Mouse (Mus musculus) heart, adult 8-10 months (tissue): ENCODE data around the gene Bspry. TPM values are rescaled to one million over a fixed set of nuclear protein-coding genes. Genes with fewer than 3 reads are reported as not detected.

ENCODE experiments used
- DNase-seq: peaks from one replicate; pipeline ENCODE4 v3.0.0; 2022; ENCODE audit warnings: low spot score
- total RNA-seq, 4 experiments: library from RNA; stranded (reverse); gene quantifications; 2 replicates each; pipeline ENCODE4 v1.2.4; 2022

Bspry gene
- total RNA-seq, 4 experiments from 2014 or later: 0.16 to 0.23 TPM; not detected in 2

GRCm38 (mm10) chr4:62480709-62481605 lies 1.1 kb downstream of the Bspry start:
- DNase-seq: no peak

DNA sequence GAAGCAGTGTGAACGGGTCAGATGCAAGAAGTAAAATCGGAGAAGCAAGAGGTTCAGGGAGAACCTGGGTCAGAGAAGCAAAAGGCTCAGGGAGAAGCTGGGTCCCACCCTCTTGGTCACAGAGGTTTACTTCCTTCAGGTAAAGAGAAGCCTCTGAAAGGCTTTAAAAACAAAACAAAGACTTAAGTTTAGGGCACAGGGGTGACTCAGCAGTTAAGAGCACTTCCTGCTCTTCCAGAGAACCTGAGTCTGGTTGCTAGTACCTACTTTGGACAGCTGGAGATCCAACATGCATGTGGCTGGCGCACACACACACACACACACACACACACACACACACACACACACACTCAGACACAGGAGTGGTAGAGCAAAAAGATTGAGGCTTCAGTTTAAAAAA lies 5.1 kb downstream of the Bspry start:
- no peak for DNase-seq

GRCm38 (mm10) chr4:62485450-62486161 lies 5.8 kb downstream of the Bspry start:
- no peak for DNase-seq

GRCm38 (mm10) chr4:62486162-62486696 lies 6.4 kb downstream of the Bspry start:
- DNase-seq: no peak

DNA sequence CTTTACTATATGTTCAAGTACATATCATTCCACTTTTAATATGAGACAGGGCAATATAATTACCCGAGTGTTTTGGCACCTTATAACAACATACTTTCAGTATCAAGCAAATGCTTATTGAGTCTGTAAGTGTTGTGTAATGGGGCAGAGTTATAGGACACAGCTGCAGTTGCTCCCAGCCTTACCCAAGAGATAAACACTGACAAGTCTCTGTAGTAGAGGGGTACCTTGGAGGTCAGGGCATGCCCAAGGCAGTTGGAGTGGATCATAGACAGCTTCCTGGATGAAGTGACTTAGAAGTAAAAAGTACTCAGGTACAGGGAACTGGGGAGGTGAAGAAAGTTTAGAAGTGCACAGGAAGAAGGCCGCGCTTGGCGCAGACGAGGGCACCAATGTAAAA lies 7.3 kb downstream of the Bspry start:
- DNase-seq: no peak

DNA sequence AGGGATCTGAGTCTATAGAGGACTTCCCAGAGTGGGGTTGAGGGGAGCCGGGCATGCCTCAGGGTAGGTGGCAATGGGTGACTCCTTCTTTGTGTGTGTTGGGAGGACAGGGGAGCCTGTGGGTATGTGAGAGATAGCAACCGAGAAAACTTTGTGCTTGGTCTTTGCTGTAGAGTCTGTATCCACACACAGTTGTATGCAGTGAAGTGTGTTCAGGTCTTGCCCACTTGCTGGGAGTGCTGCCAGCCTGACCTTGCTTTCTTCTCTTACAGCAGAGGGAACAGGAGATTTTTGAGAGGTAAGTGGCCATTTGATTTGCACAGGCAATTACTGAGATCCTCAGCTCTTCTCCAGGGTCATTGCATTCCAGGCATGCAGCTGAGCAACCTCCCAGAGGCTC lies 8.1 kb downstream of the Bspry start:
- no peak for DNase-seq

DNA sequence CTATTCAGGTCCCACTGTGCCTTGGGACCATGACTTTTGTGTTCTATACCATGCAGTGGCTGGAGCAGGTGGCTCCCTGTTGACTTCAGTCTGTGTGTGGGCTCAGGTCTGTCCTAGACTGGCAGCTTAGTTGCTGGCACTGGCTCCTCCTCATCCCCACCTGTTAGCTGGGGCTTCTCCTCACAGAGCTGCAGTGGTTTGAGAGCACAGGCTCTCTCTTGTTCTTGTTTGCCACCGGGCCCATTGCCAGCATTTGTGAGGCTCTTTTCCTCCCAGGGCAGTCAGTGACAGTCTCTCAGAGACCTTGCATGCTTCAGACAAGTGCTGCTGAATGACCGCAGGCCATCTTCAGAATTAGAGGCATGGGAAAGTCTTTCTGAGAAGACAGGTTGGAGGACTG lies 12.8 kb downstream of the Bspry start:
- DNase-seq: no peak

- DNase-seq: no peak
Measured at GRCm38 (mm10) chr4:62494230-62494629, 14.4 kb downstream of the Bspry start.

- peak; percentile 43 for DNase-seq
Measured at GRCm38 (mm10) chr4:62495946-62496345, 16.1 kb downstream of the Bspry start.

DNA sequence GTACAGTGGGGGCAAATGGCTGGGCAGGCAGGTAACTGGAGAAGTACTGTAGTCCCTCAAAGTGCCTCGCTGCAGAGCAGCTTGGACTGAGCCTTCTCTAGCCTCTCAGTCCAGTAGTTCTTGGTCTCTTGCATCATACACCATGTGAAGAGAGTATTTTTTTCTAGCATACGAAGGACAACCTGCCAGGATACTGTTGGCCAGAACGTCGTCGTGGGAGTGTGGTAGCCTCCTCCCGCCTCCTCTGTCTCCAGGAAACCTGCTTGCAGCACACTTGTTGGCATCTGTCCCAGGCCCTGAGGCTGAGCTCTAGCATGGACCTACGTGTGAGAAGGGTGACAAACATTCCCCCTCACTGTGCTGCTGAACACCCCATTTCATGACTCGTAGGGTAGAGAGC lies 17.0 kb downstream of the Bspry start:
- DNase-seq: no peak

DNA sequence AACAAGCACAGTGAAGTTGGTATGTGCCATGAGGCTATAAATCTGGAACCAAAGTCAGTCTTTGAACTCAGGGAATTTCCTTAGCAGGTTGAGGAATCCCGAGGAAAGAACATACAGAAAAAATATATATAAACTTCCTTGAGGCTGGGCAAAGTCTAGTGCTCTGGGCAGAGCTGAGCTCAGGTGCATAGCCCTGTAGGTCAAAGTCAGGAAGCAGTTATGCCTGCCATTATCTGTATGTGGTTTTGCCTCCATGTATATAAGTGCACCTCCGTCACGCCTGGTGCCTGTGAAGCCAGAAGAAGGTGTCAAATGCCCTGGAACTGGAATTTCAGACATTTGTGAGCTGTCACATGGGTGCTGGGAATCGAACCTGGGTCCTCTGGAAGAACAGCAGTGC lies 20.9 kb downstream of the Bspry start:
- DNase-seq: no peak

DNA sequence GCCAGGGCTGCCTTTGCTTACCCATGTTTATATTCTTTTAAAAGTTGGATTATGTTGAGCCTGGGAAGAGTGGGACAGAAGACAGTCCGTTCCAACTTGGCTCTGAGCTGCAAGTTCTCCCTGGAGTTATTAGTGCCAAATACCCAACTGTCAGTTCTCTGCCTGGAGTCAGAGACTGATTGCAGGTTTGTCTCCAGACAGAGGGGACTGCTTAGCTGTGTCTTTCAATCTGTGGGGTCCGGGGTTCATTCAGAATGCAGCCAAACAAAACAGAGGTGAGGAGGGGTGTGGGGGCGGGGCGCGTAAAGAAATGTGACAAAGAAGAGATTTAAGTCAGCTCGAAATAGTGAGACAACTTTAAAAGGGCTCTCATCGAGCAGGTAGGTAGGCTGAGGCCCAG lies 21.7 kb downstream of the Bspry start:
- no peak for DNase-seq

DNA sequence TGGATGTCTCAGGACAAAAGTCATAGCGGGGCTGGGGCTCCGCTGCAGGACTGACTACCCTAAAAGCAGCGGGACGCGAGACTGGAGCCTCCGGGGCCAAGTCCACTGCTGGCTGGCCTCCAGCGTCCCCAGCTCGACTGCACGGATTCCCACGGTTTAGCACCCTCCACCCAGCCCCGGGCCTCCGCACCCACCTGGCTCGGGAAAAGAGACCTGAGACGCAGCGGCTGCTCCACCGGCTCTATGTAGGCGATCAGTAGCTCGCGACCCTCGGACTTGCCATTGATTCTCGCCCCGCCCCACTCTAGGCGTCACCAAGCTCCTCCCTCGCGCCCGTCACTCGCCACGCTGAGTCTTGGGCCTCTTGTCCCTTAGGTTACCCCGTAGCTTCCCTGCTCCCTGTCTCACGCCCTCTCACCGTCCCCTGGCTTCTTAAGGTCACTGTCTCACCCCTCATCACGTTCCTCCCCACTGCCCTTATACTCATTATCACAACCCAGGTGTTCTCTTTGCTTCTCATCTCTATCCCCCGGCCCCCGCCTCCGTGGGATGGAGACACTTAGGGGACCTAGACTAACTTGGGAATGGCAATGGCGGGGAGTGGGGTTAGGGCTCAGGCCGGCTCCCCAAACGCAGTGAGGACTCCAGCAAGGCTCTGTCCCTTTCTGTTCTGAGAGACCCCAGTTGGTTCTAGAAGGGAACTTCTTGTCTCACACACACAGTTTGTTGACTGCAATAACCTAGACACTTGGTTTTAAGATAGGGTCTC lies 22.3 kb downstream of the Bspry start:
- DNase-seq: peak; percentile 94

GRCm38 (mm10) chr4:62502969-62503368 lies 23.1 kb downstream of the Bspry start:
- DNase-seq: no peak

DNA sequence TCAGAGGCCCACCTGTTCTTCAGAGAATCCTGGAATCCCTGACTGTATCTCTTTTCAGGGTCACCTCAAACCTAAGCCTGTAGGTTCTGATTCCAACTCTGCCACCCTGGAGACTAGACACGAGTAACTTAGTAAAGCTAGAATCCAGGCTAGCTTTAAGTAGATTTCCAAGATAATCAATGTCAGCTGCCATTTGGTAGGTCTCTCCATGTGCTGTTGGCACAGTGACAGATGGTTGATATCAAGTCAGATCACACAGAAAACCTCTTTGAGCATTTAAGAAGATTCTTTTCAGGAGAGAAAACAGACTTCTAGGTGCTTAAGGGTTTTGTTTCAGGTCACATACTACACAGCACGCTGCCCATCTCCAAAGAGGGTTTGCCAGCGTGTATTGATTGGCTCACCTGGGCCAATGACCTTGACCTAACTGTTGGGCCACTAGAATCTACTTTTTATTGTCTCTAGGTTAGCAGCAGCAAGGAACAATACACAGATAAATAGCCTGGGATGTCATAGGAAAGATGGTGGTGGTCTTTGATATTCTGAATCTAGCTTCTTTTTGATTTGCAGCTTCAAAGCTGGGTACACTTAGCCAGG lies 23.6 kb downstream of the Bspry start, which contains the start of gene Hdhd3:
TSS of gene Hdhd3 (minus strand) at position 94 of the 597 bp plus-strand sequence.
- DNase-seq: no peak

- DNase-seq: no peak
Measured at GRCm38 (mm10) chr4:62505991-62506390, 26.1 kb downstream of the Bspry start.

DNA sequence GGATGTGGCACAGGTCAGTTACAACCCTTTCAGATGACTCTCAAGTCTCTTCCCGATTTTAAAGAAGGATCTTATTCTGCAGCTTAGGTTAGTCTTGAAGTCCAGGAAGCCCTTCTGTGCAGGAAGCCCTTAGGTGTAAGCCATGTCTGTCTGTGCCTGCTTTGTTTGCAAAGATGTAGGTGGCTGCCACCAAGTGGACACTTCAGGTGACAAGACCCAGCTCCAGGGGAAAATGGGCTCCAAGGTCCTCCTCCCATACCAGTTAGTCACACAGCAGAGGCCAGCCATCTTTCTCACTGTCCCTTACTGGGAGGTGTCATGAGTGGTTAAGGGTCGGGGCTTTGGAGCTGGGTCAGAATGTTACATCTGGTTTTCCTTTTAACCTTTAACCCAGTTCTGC lies 26.9 kb downstream of the Bspry start:
- DNase-seq: no peak

DNA sequence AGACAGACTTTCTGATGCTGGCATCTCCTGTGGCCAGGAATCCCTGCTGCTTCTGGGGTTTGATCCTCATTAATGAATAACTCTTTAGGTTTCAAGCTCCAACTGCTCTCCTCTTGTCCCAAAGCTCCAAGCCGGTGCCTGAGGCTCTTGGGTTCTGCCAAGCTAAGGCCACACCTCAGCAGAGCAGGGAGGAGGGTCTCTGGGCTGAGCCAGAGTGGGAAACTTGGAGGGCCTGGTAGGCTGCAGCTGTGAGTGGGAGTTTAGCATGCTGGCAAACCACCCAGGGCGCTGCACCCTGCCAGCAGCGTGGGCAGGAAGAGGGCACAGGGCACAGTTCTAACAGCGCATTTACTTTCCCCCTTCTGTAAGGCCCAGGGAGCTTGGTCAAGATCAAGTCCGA lies 29.0 kb downstream of the Bspry start:
- DNase-seq: no peak

DNA sequence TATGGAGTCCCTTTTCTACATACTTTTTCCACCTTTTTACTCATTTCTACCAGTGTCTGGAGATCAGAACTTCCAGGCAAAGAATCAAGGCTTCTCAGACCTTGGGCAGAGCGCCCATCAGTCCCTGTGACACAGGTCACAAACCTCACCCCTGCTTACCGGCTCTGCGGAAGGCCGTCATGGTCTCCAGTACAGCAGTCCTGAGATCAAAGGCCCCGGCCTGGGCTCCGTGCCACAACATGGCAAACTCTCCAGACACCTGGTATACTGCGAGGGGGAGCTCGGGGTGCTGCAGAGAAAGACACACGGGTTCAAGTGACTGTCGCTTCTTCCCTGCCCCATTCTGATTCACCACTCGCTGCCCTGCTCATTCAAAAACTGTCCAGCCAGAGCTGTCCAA lies 30.1 kb downstream of the Bspry start:
- no peak for DNase-seq

- DNase-seq: no peak
Measured at GRCm38 (mm10) chr4:62513998-62514506, 34.2 kb downstream of the Bspry start.

DNA sequence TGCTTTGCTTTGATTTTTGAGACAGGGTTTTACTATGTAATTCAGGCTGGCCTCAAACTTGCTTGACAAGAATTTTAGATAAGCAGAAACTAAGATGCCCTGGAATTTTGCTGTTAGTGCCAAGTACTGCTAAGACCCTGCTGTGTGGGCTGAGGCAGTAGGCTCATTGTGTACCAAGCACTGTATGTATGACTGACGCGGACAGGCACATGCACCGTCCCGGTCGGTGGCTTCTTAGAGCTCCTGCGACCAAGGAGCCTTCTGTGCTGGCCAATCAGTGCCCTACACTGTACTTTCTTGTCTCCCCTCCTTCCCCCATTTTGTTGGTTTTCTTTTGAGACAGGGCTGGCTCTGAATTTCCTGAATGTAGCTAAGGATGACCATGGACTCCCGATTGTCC lies 35.1 kb downstream of the Bspry start:
- no peak for DNase-seq
